Mouse (Mus musculus): ENCODE data around the gene Pwwp2b.

The Pwwp2b gene

GRCm38 (mm10) chr7:139224070-139224469 lies 24.2 kb upstream of the Pwwp2b start:
- no peak for DNase-seq (ENCODE audit: low read depth, low spot score)

- DNase-seq (ENCODE audit: low read depth, low spot score) = no peak
Measured at GRCm38 (mm10) chr7:139224725-139225124, 23.6 kb upstream of the Pwwp2b start.

GRCm38 (mm10) chr7:139226416-139226815 lies 21.9 kb upstream of the Pwwp2b start:
- no peak for DNase-seq (ENCODE audit: low read depth, low spot score)

GRCm38 (mm10) chr7:139228447-139229171 lies 19.7 kb upstream of the Pwwp2b start:
- no peak for DNase-seq (ENCODE audit: low read depth, low spot score)

- DNase-seq (ENCODE audit: low read depth, low spot score) = no peak
Measured at GRCm38 (mm10) chr7:139229837-139230236, 18.4 kb upstream of the Pwwp2b start.

GRCm38 (mm10) chr7:139230241-139230640 lies 18.0 kb upstream of the Pwwp2b start:
- DNase-seq (ENCODE audit: low read depth, low spot score) = no peak

GRCm38 (mm10) chr7:139233714-139234113 lies 14.6 kb upstream of the Pwwp2b start:
- peak; percentile 93 for DNase-seq (ENCODE audit: low read depth, low spot score)

GRCm38 (mm10) chr7:139234426-139235188 lies 13.7 kb upstream of the Pwwp2b start:
- peak; percentile 91 for DNase-seq (ENCODE audit: low read depth, low spot score)

- DNase-seq (ENCODE audit: low read depth, low spot score) = no peak
Measured at GRCm38 (mm10) chr7:139235651-139236358, 12.5 kb upstream of the Pwwp2b start.

- DNase-seq (ENCODE audit: low read depth, low spot score) = no peak
Measured at GRCm38 (mm10) chr7:139239432-139239831, 8.8 kb upstream of the Pwwp2b start.

GRCm38 (mm10) chr7:139246086-139246485 lies 2.2 kb upstream of the Pwwp2b start:
- no peak for DNase-seq (ENCODE audit: low read depth, low spot score)

GRCm38 (mm10) chr7:139246931-139247880 lies 1.1 kb upstream of the Pwwp2b start:
- peak; percentile 34 for DNase-seq (ENCODE audit: low read depth, low spot score)

GRCm38 (mm10) chr7:139248615-139249405 lies 528 bp downstream of the Pwwp2b start:
- DNase-seq (ENCODE audit: low read depth, low spot score) = peak; percentile 25

GRCm38 (mm10) chr7:139249406-139250210 lies 1.3 kb downstream of the Pwwp2b start:
- DNase-seq (ENCODE audit: low read depth, low spot score) = no peak

- DNase-seq (ENCODE audit: low read depth, low spot score) = no peak
Measured at GRCm38 (mm10) chr7:139251881-139252301, 3.6 kb downstream of the Pwwp2b start.

GRCm38 (mm10) chr7:139252566-139252965 lies 4.3 kb downstream of the Pwwp2b start:
- no peak for DNase-seq (ENCODE audit: low read depth, low spot score)

- DNase-seq (ENCODE audit: low read depth, low spot score) = no peak
Measured at GRCm38 (mm10) chr7:139252986-139253385, 4.7 kb downstream of the Pwwp2b start.

GRCm38 (mm10) chr7:139253462-139253861 lies 5.2 kb downstream of the Pwwp2b start:
- DNase-seq (ENCODE audit: low read depth, low spot score) = peak; percentile 38

- no peak for DNase-seq (ENCODE audit: low read depth, low spot score)
Measured at GRCm38 (mm10) chr7:139254626-139255025, 6.3 kb downstream of the Pwwp2b start.
